Mouse (Mus musculus) bone marrow, adult 2 months (tissue): Measurements from ENCODE around the gene Rnf182. TPM values are rescaled to one million over a fixed set of nuclear protein-coding genes. Genes with fewer than 3 reads are reported as not detected.

Experiments used
- H3K27ac ChIP-seq: fragments of 200-500 bp; 2 replicates; pipeline ENCODE4 v1.5.1; 2012; ENCODE audit warnings: low read depth, mild to moderate bottlenecking, control low read depth, inconsistent platforms, low read length; ENCODE audit not compliant: control insufficient read depth, poor library complexity, insufficient read depth
- H3K4me1 ChIP-seq: fragments of 200-500 bp; 2 replicates; pipeline ENCODE4 v1.6.1; 2011; ENCODE audit warnings: low read length; ENCODE audit not compliant: control insufficient read depth, insufficient read depth
- H3K4me3 ChIP-seq: fragments of 200-500 bp; replicated peaks from 2 replicates; pipeline ENCODE3; 2011; ENCODE audit warnings: mild to moderate bottlenecking, low read depth, low read length, control low read depth; ENCODE audit not compliant: control insufficient read depth
- CTCF ChIP-seq: fragments of 200-500 bp; IDR thresholded peaks from 2 replicates; pipeline ENCODE4 v1.5.1; 2011; ENCODE audit warnings: low read length, control low read depth; ENCODE audit not compliant: control insufficient read depth, insufficient read depth
- POLR2A ChIP-seq: fragments of 200-500 bp; IDR thresholded peaks from 2 replicates; pipeline ENCODE4 v1.6.1; 2011; ENCODE audit warnings: low read depth, mild to moderate bottlenecking, control low read depth, low read length, borderline replicate concordance; ENCODE audit not compliant: control insufficient read depth
- WGBS: fragments of 180-500 bp; shearing (Covaris S2); methylation state at CpG from one replicate; pipeline ENCODE4 v1.1.7; 2018; 5-methylcytosine and 5-hydroxymethylcytosine counted together
- polyA plus RNA-seq: library from polyadenylated mRNA; stranded (reverse); fragments of >200 nt; gene quantifications from 2 replicates; pipeline ENCODE4 v1.2.4, GENCODE M21; 2011; ENCODE audit warnings: low replicate concordance; ENCODE audit not compliant: missing spikeins, insufficient read depth, insufficient read length

Gene Rnf182
- polyA plus RNA-seq, 1 experiment = not detected

GRCm38 (mm10) chr13:43654091-43654490 lies 38.6 kb downstream of the Rnf182 start:
- WGBS = 80% methylated on average over 6 of the region's 6 CpGs
- Histone ChIP-seq H3K4me3 (no peak overlapping the region), H3K4me1 (no peaks in the 10 kb centered on the region), H3K27ac (no peak overlapping the region)
- TF ChIP-seq CTCF = no peak
- TF ChIP-seq POLR2A = no peak

- no peak overlapping the region for H3K4me3 ChIP-seq
- H3K4me1 ChIP-seq = peaks cover 2% of the 10 kb centered on the region; the same call in 1 of the 2 replicates
- WGBS = 59% methylated on average over 4 of the region's 4 CpGs
- TF ChIP-seq CTCF = no peak
- TF ChIP-seq POLR2A = no peak
- no peak overlapping the region for H3K27ac ChIP-seq
Observed at GRCm38 (mm10) chr13:43663225-43663624, 47.7 kb downstream of the Rnf182 start.

GRCm38 (mm10) chr13:43666130-43666529 lies 50.6 kb downstream of the Rnf182 start:
- TF ChIP-seq CTCF = no peak
- no peak for TF ChIP-seq POLR2A
- Histone ChIP-seq H3K4me1 (peaks cover 2% of the 10 kb centered on the region; the same call in 1 of the 2 replicates), H3K4me3 (no peak overlapping the region), H3K27ac (no peak overlapping the region)
- 84% methylated on average over 12 of the region's 12 CpGs for WGBS

GRCm38 (mm10) chr13:43666920-43667319 lies 51.4 kb downstream of the Rnf182 start:
- Histone ChIP-seq H3K4me3 (no peak overlapping the region), H3K27ac (no peak overlapping the region), H3K4me1 (peaks cover 2% of the 10 kb centered on the region; the same call in 1 of the 2 replicates)
- TF ChIP-seq POLR2A (no peak), CTCF (no peak)
- WGBS = 4% methylated on average over 6 of the region's 6 CpGs

GRCm38 (mm10) chr13:43677159-43677882 lies 61.8 kb downstream of the Rnf182 start:
- Histone ChIP-seq H3K27ac (no peak overlapping the region), H3K4me1 (no peaks in the 10 kb centered on the region), H3K4me3 (no peak overlapping the region)
- no peak for TF ChIP-seq POLR2A
- TF ChIP-seq CTCF = no peak
- 83% methylated on average over 8 of the region's 8 CpGs for WGBS

GRCm38 (mm10) chr13:43677883-43678244 lies 62.4 kb downstream of the Rnf182 start:
- Histone ChIP-seq H3K27ac (no peak overlapping the region), H3K4me3 (no peak overlapping the region), H3K4me1 (no peaks in the 10 kb centered on the region)
- TF ChIP-seq POLR2A (no peak), CTCF (no peak)
- 76% methylated on average over 5 of the region's 5 CpGs for WGBS

- Histone ChIP-seq H3K27ac (no peak overlapping the region), H3K4me1 (no peaks in the 10 kb centered on the region), H3K4me3 (no peak overlapping the region)
- 33% methylated on average over 8 of the region's 8 CpGs for WGBS
- TF ChIP-seq POLR2A = no peak
- no peak for TF ChIP-seq CTCF
Observed at GRCm38 (mm10) chr13:43684499-43684994, 69.0 kb downstream of the Rnf182 start.

GRCm38 (mm10) chr13:43688065-43688464 lies 72.6 kb downstream of the Rnf182 start:
- H3K27ac ChIP-seq = no peak overlapping the region
- H3K4me1 ChIP-seq = no peaks in the 10 kb centered on the region
- TF ChIP-seq POLR2A (no peak), CTCF (no peak)
- no peak overlapping the region for H3K4me3 ChIP-seq
- 86% methylated on average over 10 of the region's 10 CpGs for WGBS

GRCm38 (mm10) chr13:43691755-43692154 lies 76.2 kb downstream of the Rnf182 start:
- H3K4me1 ChIP-seq = no peaks in the 10 kb centered on the region
- TF ChIP-seq POLR2A (no peak), CTCF (no peak)
- H3K4me3 ChIP-seq = no peak overlapping the region
- WGBS = 64% methylated on average over 3 of the region's 3 CpGs
- H3K27ac ChIP-seq = no peak overlapping the region

- Histone ChIP-seq H3K4me1 (no peaks in the 10 kb centered on the region), H3K4me3 (no peak overlapping the region), H3K27ac (no peak overlapping the region)
- TF ChIP-seq CTCF = no peak
- TF ChIP-seq POLR2A = no peak
Observed at GRCm38 (mm10) chr13:43695521-43695920, 80.0 kb downstream of the Rnf182 start.
